Comparison of ENCODE assay signal across 42 mouse cellular contexts in the genomic region with DNA sequence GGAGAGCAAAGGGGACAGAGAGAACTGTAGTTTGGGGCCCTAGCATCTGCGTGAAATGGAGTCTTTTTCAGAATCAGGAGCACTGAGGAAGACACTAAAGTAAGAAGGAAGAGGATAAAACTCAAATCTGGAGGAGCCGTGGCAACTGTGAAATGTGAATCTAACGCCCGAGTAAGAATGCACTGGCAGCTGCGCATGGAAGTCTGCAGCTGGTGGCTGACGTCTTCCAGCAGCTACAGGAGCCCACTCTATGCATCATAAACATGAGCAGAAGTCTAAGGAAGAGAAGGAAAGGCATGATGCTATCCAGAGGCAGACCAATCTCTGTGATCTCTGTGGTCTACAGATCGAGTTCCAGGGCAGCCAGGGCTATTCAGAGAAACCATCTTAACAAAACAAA. TPM values are rescaled to one million over a fixed set of nuclear protein-coding genes. Genes with fewer than 3 reads are reported as not detected.
"Had no signal": no experiment of that assay in that cellular context is flagged by ENCODE, and none has a peak within 500 bp of the region (broad histone marks: within the 10 kb centered on the region; RNA-seq: fewer than 3 reads in every experiment).

No protein-coding gene starts in this region.

- H3K9me3 ChIP-seq: limb, embryonic 10.5 days; limb, embryonic 12.5 days; limb, embryonic 13.5 days; limb, embryonic 15.5 days; liver, embryonic 12.5 days; liver, embryonic 13.5 days; liver, embryonic 15.5 days; lung, embryonic 15.5 days; megakaryocyte, embryonic 14.5 days; midbrain, embryonic 10.5 days; midbrain, embryonic 12.5 days; midbrain, embryonic 13.5 days; midbrain, embryonic 15.5 days had no signal

- DNase-seq: left cerebral cortex, postnatal 4 days; liver; liver, embryonic 13.5 days; liver, postnatal 0 days; lung, adult 18-20 months; lung, adult 2 months; lung, embryonic 14.5 days; lung, postnatal 10 days; lung, postnatal 14 days; lung, postnatal 36 days; lung, postnatal 4 days; midbrain, embryonic 14.5 days had no signal

- H3K4me2 ChIP-seq: limb, embryonic 12.5 days; limb, embryonic 13.5 days; limb, embryonic 15.5 days; liver, embryonic 11.5 days; liver, embryonic 12.5 days; liver, embryonic 13.5 days; liver, embryonic 15.5 days; lung, embryonic 14.5 days; lung, embryonic 15.5 days; midbrain, embryonic 11.5 days; midbrain, embryonic 12.5 days; midbrain, embryonic 13.5 days; midbrain, embryonic 15.5 days had no signal

- ATAC-seq: liver, embryonic 12.5 days; liver, postnatal 0 days; lung, postnatal 0 days; midbrain, embryonic 13.5 days; midbrain, embryonic 15.5 days; midbrain, embryonic 16.5 days had no signal

- H3K4me3 ChIP-seq: limb, embryonic 10.5 days; limb, embryonic 12.5 days; limb, embryonic 13.5 days; limb, embryonic 15.5 days; liver, embryonic 12.5 days; liver, embryonic 13.5 days; liver, embryonic 15.5 days; lung, embryonic 15.5 days; megakaryocyte, embryonic 14.5 days; midbrain, embryonic 10.5 days; midbrain, embryonic 12.5 days; midbrain, embryonic 13.5 days; midbrain, embryonic 15.5 days had no signal

- H3K36me3 ChIP-seq: limb, embryonic 10.5 days; limb, embryonic 12.5 days; limb, embryonic 13.5 days; limb, embryonic 15.5 days; liver, embryonic 12.5 days; liver, embryonic 13.5 days; liver, embryonic 15.5 days; lung, embryonic 15.5 days; midbrain, embryonic 15.5 days had no signal

- H3K9ac ChIP-seq: limb, embryonic 12.5 days; limb, embryonic 13.5 days; limb, embryonic 15.5 days; liver, embryonic 12.5 days; liver, embryonic 13.5 days; liver, embryonic 14.5 days; liver, embryonic 15.5 days; liver, postnatal 0 days; lung, embryonic 14.5 days; lung, embryonic 15.5 days; midbrain, embryonic 12.5 days; midbrain, embryonic 13.5 days; midbrain, embryonic 15.5 days had no signal

- H3K27ac ChIP-seq: limb, embryonic 10.5 days; limb, embryonic 12.5 days; limb, embryonic 13.5 days; limb, embryonic 15.5 days; liver, embryonic 12.5 days; liver, embryonic 13.5 days; liver, embryonic 14.5 days; liver, embryonic 15.5 days; lung, embryonic 15.5 days; macrophage; midbrain, embryonic 10.5 days; midbrain, embryonic 12.5 days; midbrain, embryonic 13.5 days; midbrain, embryonic 15.5 days had no signal

- H3K4me1 ChIP-seq: limb, embryonic 12.5 days; limb, embryonic 15.5 days; liver, embryonic 12.5 days; liver, embryonic 13.5 days; liver, embryonic 15.5 days; lung, embryonic 15.5 days; megakaryocyte, embryonic 14.5 days; midbrain, embryonic 12.5 days had no signal

RNA-seq across cellular contexts. Expression of a gene that starts 12.1 kb away (rescaled TPM):
- total RNA-seq: left cerebral cortex, postnatal 25 days; left cerebral cortex, postnatal 36 days; liver, adult 2 months; megakaryocyte progenitor cell, adult 5-6 weeks; megakaryocyte, adult 5-6 weeks; megakaryocyte-erythroid progenitor cell, adult 5-6 weeks; monocyte, adult 5-6 weeks had no signal
- polyA plus RNA-seq: limb, embryonic 13.5 days; liver, adult 2 months; liver, embryonic 11.5 days; liver, embryonic 12.5 days; liver, embryonic 13.5 days; liver, embryonic 14.5 days; liver, embryonic 15.5 days; liver, embryonic 16.5 days; liver, postnatal 0 days; lung, adult 2 months; lung, embryonic 14.5 days; lung, postnatal 0 days; macrophage had no signal

RNA-seq across cellular contexts. Expression of a gene that starts 37.2 kb away (rescaled TPM):
- total RNA-seq: liver, adult 2 months; megakaryocyte progenitor cell, adult 5-6 weeks; megakaryocyte, adult 5-6 weeks; megakaryocyte-erythroid progenitor cell, adult 5-6 weeks; monocyte, adult 5-6 weeks had no signal
- polyA plus RNA-seq: limb, embryonic 13.5 days; limb, embryonic 14.5 days; limb, embryonic 15.5 days; liver, adult 2 months; liver, embryonic 11.5 days; liver, embryonic 12.5 days; liver, embryonic 13.5 days; liver, embryonic 14.5 days; liver, embryonic 15.5 days; liver, embryonic 16.5 days; liver, postnatal 0 days; lung, adult 2 months; lung, embryonic 14.5 days; lung, embryonic 15.5 days; lung, embryonic 16.5 days; lung, postnatal 0 days; macrophage; midbrain, embryonic 14.5 days; neural tube, embryonic 11.5 days had no signal

RNA-seq across cellular contexts. Expression of a gene that starts 43.4 kb away (rescaled TPM):
- total RNA-seq: liver, adult 2 months; megakaryocyte, adult 5-6 weeks; megakaryocyte-erythroid progenitor cell, adult 5-6 weeks; monocyte, adult 5-6 weeks had no signal
- polyA plus RNA-seq: limb, embryonic 10.5 days; limb, embryonic 11.5 days; limb, embryonic 12.5 days; limb, embryonic 13.5 days; limb, embryonic 14.5 days; limb, embryonic 15.5 days; liver, adult 2 months; liver, embryonic 11.5 days; liver, embryonic 12.5 days; liver, embryonic 13.5 days; liver, embryonic 15.5 days; liver, embryonic 16.5 days; liver, postnatal 0 days; lung, adult 2 months; lung, embryonic 14.5 days; lung, embryonic 15.5 days; lung, embryonic 16.5 days; lung, postnatal 0 days; macrophage; midbrain, embryonic 11.5 days; midbrain, embryonic 12.5 days; midbrain, embryonic 15.5 days; neural tube, embryonic 11.5 days had no signal
